Mouse (Mus musculus) liver, postnatal 0 days (tissue): Measurements from ENCODE around the gene Gm5105.

Experiments used
- CTCF ChIP-seq: sonication (generic); IDR thresholded peaks from 2 replicates; pipeline ENCODE4 v1.5.1; 2016; ENCODE audit warnings: antibody characterized with exemption, low read depth
- EP300 ChIP-seq: IDR thresholded peaks from 2 replicates; pipeline ENCODE4 v1.6.1; 2016; ENCODE audit warnings: antibody characterized with exemption, low read depth, mild to moderate bottlenecking

- TF ChIP-seq CTCF (no peak), EP300 (no peak)
These were observed 44.5 kb downstream of the Gm5105 start for GRCm38 (mm10) chr3:138022651-138023050.
